Mouse (Mus musculus): ENCODE measurements around the gene Mmp11.

Gene Mmp11

GRCm38 (mm10) chr10:75937851-75938643, 1.8 kb upstream of the Mmp11 start:
- DNase-seq (ENCODE audit: extremely low read depth, low read depth) = no peak

- no peak for DNase-seq (ENCODE audit: extremely low read depth, low read depth)
These were observed 792 bp upstream of the Mmp11 start for GRCm38 (mm10) chr10:75936909-75937667.

DNA sequence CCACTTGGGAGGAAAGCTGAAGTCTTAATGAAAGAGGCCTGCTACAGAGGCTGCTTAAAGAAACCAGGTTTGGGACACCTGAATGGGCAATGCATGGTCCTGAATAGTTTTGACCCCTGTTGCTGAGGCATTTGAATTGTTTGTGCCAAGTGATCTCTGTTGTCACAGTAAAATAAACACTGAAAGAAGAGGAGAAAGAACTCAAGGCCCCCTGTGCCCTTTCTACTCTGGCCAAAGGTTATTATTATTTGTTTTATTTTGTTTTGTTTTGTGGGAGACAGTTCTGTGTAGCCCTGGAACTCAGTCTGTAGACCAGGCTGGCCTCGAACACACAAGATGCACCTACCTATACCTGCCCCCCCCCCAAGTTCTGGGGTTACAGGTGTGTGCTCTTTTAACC, 1.3 kb downstream of the Mmp11 start:
- no peak for DNase-seq (ENCODE audit: extremely low read depth, low read depth)

GRCm38 (mm10) chr10:75932891-75933290, 3.4 kb downstream of the Mmp11 start, which contains the start of gene Chchd10:
Chchd10 (plus strand) TSS chr10:75933130.
- DNase-seq (ENCODE audit: extremely low read depth, low read depth) = no peak

- no peak for DNase-seq (ENCODE audit: extremely low read depth, low read depth)
These were observed 4.1 kb downstream of the Mmp11 start for GRCm38 (mm10) chr10:75932081-75932678.

- no peak for DNase-seq (ENCODE audit: extremely low read depth, low read depth)
These were observed 5.0 kb downstream of the Mmp11 start for GRCm38 (mm10) chr10:75931311-75931710.

- no peak for DNase-seq (ENCODE audit: extremely low read depth, low read depth)
These were observed 6.0 kb downstream of the Mmp11 start for GRCm38 (mm10) chr10:75930304-75930703.

- no peak for DNase-seq (ENCODE audit: extremely low read depth, low read depth)
These were observed 9.9 kb downstream of the Mmp11 start for GRCm38 (mm10) chr10:75926396-75926795.

GRCm38 (mm10) chr10:75924324-75924723, 12.0 kb downstream of the Mmp11 start:
- no peak for DNase-seq (ENCODE audit: extremely low read depth, low read depth)

DNA sequence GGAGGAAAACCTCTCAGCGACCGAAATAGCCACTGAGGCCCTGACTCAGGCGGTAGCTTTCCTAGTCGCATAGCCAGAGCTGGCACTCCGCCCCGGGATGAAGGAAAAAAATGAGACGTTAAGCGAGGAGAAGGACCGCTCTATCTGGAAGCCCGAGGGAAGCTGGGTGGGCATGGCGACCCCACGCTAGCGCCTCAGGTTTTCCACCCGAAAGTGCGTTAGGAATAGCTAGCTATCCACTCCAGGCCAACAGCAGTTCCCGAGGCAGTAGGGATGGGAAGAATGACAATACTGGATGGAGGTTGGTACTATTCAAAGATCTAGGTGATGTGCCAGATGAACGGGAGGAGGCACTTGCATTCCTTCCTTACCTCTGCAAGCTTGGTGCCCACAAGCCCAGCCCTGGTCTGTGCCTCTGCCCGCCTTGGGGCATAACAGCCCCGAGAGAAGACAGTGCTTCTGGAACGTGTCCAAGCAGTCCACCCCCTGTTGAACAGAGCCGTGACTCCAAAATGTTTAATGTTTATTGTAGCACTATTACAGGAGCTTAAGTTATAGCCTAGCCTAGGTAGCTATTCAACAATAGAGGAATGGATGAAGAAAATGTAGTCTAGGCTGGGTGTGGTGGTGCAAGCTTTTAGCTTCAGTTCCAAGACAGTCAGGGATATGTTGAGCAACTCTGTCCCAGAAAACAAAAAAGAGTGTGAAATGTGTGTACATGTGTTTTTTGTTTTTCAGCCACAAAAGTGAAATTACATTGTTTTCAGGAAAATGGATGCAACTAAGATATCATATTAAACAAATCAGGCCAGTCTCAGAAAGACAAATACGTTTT, 14.4 kb downstream of the Mmp11 start:
- DNase-seq (ENCODE audit: extremely low read depth, low read depth) = peak; percentile 3

GRCm38 (mm10) chr10:75921026-75921725, 15.1 kb downstream of the Mmp11 start, which contains the start of gene Smarcb1:
Smarcb1 (minus strand) TSS chr10:75921617.
- DNase-seq (ENCODE audit: extremely low read depth, low read depth) = peak; percentile 78

- DNase-seq (ENCODE audit: extremely low read depth, low read depth) = no peak
These were observed 17.3 kb downstream of the Mmp11 start for GRCm38 (mm10) chr10:75919026-75919425.

- DNase-seq (ENCODE audit: extremely low read depth, low read depth) = no peak
These were observed 19.5 kb downstream of the Mmp11 start for GRCm38 (mm10) chr10:75916840-75917239.

DNA sequence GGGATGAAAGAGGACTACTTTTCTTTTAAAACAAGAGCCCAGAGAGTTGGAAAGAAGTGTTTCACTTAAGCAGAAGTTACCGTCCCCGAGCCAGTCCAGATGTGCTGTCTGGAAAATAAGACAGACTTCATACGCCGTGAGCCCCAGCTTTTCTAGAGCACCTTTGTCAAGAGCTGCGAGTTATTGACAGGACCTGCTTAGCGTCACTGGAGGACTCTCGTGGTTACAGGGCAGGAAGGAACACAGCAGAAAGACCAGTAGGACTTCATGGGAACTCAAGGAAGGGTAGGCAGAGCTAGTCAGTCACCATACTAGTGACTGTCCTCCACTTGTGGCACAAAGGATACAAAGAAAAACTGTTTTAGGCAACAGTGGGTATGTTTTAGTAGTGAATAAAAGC, 20.7 kb downstream of the Mmp11 start:
- no peak for DNase-seq (ENCODE audit: extremely low read depth, low read depth)

GRCm38 (mm10) chr10:75913013-75913589, 23.2 kb downstream of the Mmp11 start:
- DNase-seq (ENCODE audit: extremely low read depth, low read depth) = no peak

DNA sequence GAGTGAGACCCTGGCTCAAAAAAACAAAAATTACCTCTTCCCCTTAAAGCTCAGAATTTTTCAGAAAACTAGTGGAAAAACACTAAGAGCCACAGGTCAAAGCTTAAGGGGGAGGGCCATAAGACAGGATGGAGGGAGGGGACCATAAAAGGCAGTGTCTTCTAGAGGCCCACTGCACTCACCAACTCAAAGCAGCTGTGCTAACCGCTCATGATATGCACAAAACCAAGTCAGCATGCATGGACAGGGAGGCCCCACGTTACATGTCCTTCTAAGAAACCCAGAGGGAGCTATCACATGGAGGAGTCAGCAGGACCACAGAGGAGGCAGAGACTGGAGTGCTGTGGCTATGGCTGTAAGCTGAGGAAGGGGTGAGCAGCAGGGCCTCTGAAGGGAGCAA, 25.6 kb downstream of the Mmp11 start:
- DNase-seq (ENCODE audit: extremely low read depth, low read depth) = no peak

- DNase-seq (ENCODE audit: extremely low read depth, low read depth) = no peak
These were observed 29.4 kb downstream of the Mmp11 start for GRCm38 (mm10) chr10:75906882-75907281.

GRCm38 (mm10) chr10:75904391-75904790, 31.9 kb downstream of the Mmp11 start:
- no peak for DNase-seq (ENCODE audit: extremely low read depth, low read depth)

GRCm38 (mm10) chr10:75898846-75899245, 37.5 kb downstream of the Mmp11 start:
- DNase-seq (ENCODE audit: extremely low read depth, low read depth) = no peak

GRCm38 (mm10) chr10:75898039-75898564, 38.2 kb downstream of the Mmp11 start:
- DNase-seq (ENCODE audit: extremely low read depth, low read depth) = no peak
